Mouse (Mus musculus) midbrain, postnatal 0 days (tissue): ENCODE results near the gene Calu. TPM values are rescaled to one million over a fixed set of nuclear protein-coding genes. Genes with fewer than 3 reads are reported as not detected.
"Not testable (repeated sequence)": the region's sequence is repeated elsewhere in the genome, so short reads cannot be mapped to it uniquely, and the experiment has no call there.

Source experiments
- ATAC-seq: fragments of 200-750 bp; cut with Nextera tagmentation; 2 replicates; pipeline ENCODE4 v1.8.0; 2017; ENCODE audit warnings: moderate number of reproducible peaks, mild to moderate bottlenecking, moderate TSS enrichment, moderate library complexity; ENCODE audit not compliant: low FRiP score
- DNase-seq: peaks from one replicate; pipeline ENCODE4 v3.0.0-alpha.2; 2015; ENCODE audit warnings: low spot score
- H3K27ac ChIP-seq: fragments of 300-500 bp; sonication (generic); 2 replicates; pipeline ENCODE4 v1.5.1; 2014; ENCODE audit warnings: low read depth, mild to moderate bottlenecking, low read length, mixed read lengths
- H3K27me3 ChIP-seq: fragments of 300-500 bp; sonication (generic); 2 replicates; pipeline ENCODE4 v1.6.1; 2014; ENCODE audit warnings: low read length, control low read depth, mixed read lengths; ENCODE audit not compliant: insufficient read depth
- H3K36me3 ChIP-seq: fragments of 300-500 bp; sonication (generic); 2 replicates; pipeline ENCODE4 v1.6.1; 2014; ENCODE audit warnings: low read length, control low read depth, mixed read lengths; ENCODE audit not compliant: insufficient read depth
- H3K4me1 ChIP-seq: fragments of 300-500 bp; sonication (generic); 2 replicates; pipeline ENCODE4 v1.6.1; 2014; ENCODE audit warnings: mild to moderate bottlenecking, control low read depth, antibody characterized with exemption, low read length, mixed read lengths; ENCODE audit not compliant: insufficient read depth
- H3K4me2 ChIP-seq: fragments of 300-500 bp; sonication (generic); 2 replicates; pipeline ENCODE4 v1.6.1; 2014; ENCODE audit warnings: low read depth, mild to moderate bottlenecking, low read length, mixed read lengths; ENCODE audit not compliant: poor library complexity, severe bottlenecking
- H3K4me3 ChIP-seq: fragments of 300-500 bp; sonication (generic); 2 replicates; pipeline ENCODE4 v1.5.1; 2014; ENCODE audit warnings: low read depth, mild to moderate bottlenecking, low read length, moderate library complexity
- H3K9ac ChIP-seq: fragments of 300-500 bp; sonication (generic); replicated peaks from 2 replicates; pipeline ENCODE4 v1.6.1; 2014; ENCODE audit warnings: mild to moderate bottlenecking, low read length, moderate library complexity, mixed read lengths; ENCODE audit not compliant: poor library complexity, severe bottlenecking
- H3K9me3 ChIP-seq: fragments of 300-500 bp; sonication (generic); 2 replicates; pipeline ENCODE4 v1.6.1; 2016; ENCODE audit warnings: low read length, control low read depth
- CTCF ChIP-seq: IDR thresholded peaks from 2 replicates; pipeline ENCODE4 v1.5.1; 2016; ENCODE audit warnings: antibody characterized with exemption, mild to moderate bottlenecking
- WGBS: fragments of 180-500 bp; shearing (Covaris S2); extraction: QIAGEN DNeasy Blood & Tissue Kit; methylation state at CpG from one replicate; pipeline ENCODE4 v1.1.7; 2014; 5-methylcytosine and 5-hydroxymethylcytosine counted together
- polyA plus RNA-seq: library from polyadenylated mRNA; unstranded; fragments of >200 nt; fragmentation: Nextera tagmentation; extraction: Ambion mirVana; gene quantifications from 2 replicates; pipeline ENCODE4 v1.2.1, GENCODE M21; 2015
- total RNA-seq: library from RNA; depleted of rRNA; stranded (reverse); fragments of >200 nt; gene quantifications from 2 replicates; pipeline ENCODE4 v1.2.3, GENCODE M21; 2014

Calu gene
- total and polyA plus RNA-seq, 2 experiments from 2014 or later, result 124 TPM

- H3K27ac ChIP-seq, result no peak overlapping the region
- no peaks in the 10 kb centered on the region for H3K9me3 ChIP-seq
- no peaks in the 10 kb centered on the region for H3K36me3 ChIP-seq
- no peaks in the 10 kb centered on the region for H3K4me1 ChIP-seq
- 13% methylated on average over 11 of the region's 11 CpGs for WGBS
- TF ChIP-seq CTCF, result no peak
- H3K27me3 ChIP-seq, result no peaks in the 10 kb centered on the region; the same call in 1 of the 2 replicates
- no peak overlapping the region for H3K4me2 ChIP-seq
- peak; percentile 65; the same call in 1 of the 2 replicates for ATAC-seq
- no peak overlapping the region for H3K4me3 ChIP-seq
- no peak overlapping the region for H3K9ac ChIP-seq
- peak; percentile 85 for DNase-seq
Observed at GRCm38 (mm10) chr6:29388606-29389080, 40.8 kb downstream of the Calu start.

DNA sequence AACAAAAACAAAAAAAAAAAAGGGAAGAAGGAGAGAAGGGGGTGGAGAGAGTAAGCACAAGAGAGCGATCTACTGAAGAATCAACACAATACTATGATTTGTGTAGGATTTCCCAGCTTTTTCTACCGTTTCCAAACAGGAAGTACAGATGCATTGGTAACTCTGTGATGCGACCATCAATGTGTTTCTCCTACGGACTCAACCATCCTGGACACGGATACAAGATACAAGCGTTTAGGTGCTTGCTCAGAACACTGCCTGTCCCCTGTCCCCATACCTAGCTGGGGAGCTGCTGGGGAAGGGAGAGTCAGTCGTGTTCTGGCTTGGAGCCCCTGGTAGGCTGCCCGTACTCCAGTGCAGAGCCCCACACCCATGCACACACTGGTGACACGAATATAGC is 41.6 kb downstream of the Calu start:
- H3K9ac ChIP-seq, result no peak overlapping the region
- H3K27me3 ChIP-seq, result no peaks in the 10 kb centered on the region; the same call in 1 of the 2 replicates
- 55% methylated on average over 9 of the region's 9 CpGs for WGBS
- H3K4me2 ChIP-seq, result no peak overlapping the region
- no peak overlapping the region for H3K27ac ChIP-seq
- no peak for TF ChIP-seq CTCF
- H3K36me3 ChIP-seq, result no peaks in the 10 kb centered on the region
- no peak for DNase-seq
- no peak overlapping the region for H3K4me3 ChIP-seq
- no peaks in the 10 kb centered on the region for H3K9me3 ChIP-seq
- no peak for ATAC-seq
- H3K4me1 ChIP-seq, result no peaks in the 10 kb centered on the region

- H3K27ac ChIP-seq, H3K9ac ChIP-seq, H3K4me2 ChIP-seq, H3K36me3 ChIP-seq, DNase-seq, H3K4me1 ChIP-seq, ATAC-seq, H3K4me3 ChIP-seq, H3K9me3 ChIP-seq, H3K27me3 ChIP-seq: not testable (repeated sequence)
- 83% methylated on average over 1 of the region's 1 CpGs for WGBS
Observed at GRCm38 (mm10) chr6:29390500-29390899, 42.6 kb downstream of the Calu start.

DNA sequence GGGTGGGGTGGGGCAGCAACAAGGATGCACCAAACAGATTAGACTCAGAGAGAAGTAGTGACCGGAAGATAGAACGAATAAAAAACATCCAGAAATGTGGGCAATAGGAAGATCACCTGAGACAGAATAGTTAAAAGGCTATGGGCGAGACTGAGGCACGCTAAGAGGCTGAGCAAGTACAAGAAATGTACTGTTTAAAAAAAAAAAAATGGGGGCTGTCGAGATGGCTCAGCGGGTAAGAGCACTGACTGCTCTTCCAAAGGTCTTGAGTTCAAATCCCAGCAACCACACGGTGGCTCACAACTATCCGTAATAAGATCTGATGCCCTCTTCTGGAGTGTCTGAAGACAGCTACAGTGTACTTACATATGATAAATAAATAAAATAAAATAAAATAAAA is 43.4 kb downstream of the Calu start:
- H3K36me3 ChIP-seq, DNase-seq, H3K9ac ChIP-seq, H3K4me1 ChIP-seq, H3K9me3 ChIP-seq, H3K4me2 ChIP-seq, ATAC-seq, H3K27ac ChIP-seq, H3K27me3 ChIP-seq, H3K4me3 ChIP-seq: not testable (repeated sequence)
- whole genome bisulfite sequencing, result 81% methylated on average over 8 of the region's 8 CpGs

- Histone ChIP-seq H3K9ac (no peak overlapping the region), H3K27me3 (no peaks in the 10 kb centered on the region; the same call in 1 of the 2 replicates), H3K4me1 (no peaks in the 10 kb centered on the region; the same call in 1 of the 2 replicates), H3K9me3 (no peaks in the 10 kb centered on the region), H3K36me3 (no peaks in the 10 kb centered on the region), H3K4me2 (no peak overlapping the region), H3K4me3 (no peak overlapping the region), H3K27ac (no peak overlapping the region)
- 62% methylated on average over 4 of the region's 4 CpGs for WGBS
- TF ChIP-seq CTCF, result peak; percentile 66
- DNase-seq (peak; percentile 21), ATAC-seq (no peak)
Observed at GRCm38 (mm10) chr6:29391802-29392201, 43.9 kb downstream of the Calu start.

DNA sequence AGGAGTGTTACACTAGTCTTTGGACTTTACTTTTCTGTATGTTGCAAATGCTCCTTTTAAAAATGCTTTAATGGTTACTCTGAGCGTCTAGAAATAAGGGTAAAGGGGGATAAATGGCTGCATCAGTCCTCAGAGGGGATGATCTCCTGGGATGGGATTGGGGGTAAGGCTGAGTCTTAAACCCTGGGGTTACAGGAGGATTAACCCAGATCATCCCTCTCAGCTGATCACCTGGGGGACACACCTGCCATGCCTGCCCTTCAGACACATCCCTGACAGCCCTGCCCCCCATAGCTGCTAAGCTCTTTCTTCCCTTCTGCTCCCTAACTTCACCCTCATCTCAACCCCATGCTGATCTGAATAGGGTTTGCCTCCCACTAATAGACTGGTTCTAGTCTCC is 46.4 kb downstream of the Calu start:
- Histone ChIP-seq H3K36me3 (no peaks in the 10 kb centered on the region), H3K9ac (no peak overlapping the region), H3K4me1 (peaks cover 4% of the 10 kb centered on the region; the same call in 1 of the 2 replicates), H3K4me3 (no peak overlapping the region), H3K27me3 (no peaks in the 10 kb centered on the region), H3K4me2 (no peak overlapping the region), H3K9me3 (no peaks in the 10 kb centered on the region), H3K27ac (no peak overlapping the region)
- no peak for DNase-seq
- 67% methylated on average over 1 of the region's 1 CpGs for WGBS
- no peak for TF ChIP-seq CTCF
- no peak for ATAC-seq
